Mouse (Mus musculus) small intestine, adult 10 weeks (tissue): Measurements from ENCODE around the gene Sh2d3c. TPM values are rescaled to one million over a fixed set of nuclear protein-coding genes. Genes with fewer than 3 reads are reported as not detected.

Experiments used
- polyA plus RNA-seq: library from polyadenylated mRNA; stranded (reverse); fragments of 350-450 nt; fragmentation: Illumina TruSeq; extraction: RNeasy Lipid Tissue Mini Kit (QIAGEN cat#74804); gene quantifications from one replicate; pipeline ENCODE4 v1.2.3, GENCODE M21; 2014; ENCODE audit warnings: low replicate concordance

Gene Sh2d3c
- 0.19 TPM for polyA plus RNA-seq

GRCm38 (mm10) chr2:32720681-32721229, at the start of gene Sh2d3c:
Gene Sh2d3c (plus strand): TSS chr2:32721055.

GRCm38 (mm10) chr2:32704021-32704421, 16.8 kb upstream of the Sh2d3c start, which contains the start of gene Fpgs:
Gene Fpgs (minus strand): TSS chr2:32704145.

GRCm38 (mm10) chr2:32712934-32713817, 7.7 kb upstream of the Sh2d3c start, which contains the start of gene Cdk9:
Gene Cdk9 (minus strand): TSS chr2:32713076.

GRCm38 (mm10) chr2:32740916-32741272, 20.0 kb downstream of the Sh2d3c start, which contains the start of gene 6330409D20Rik:
Gene 6330409D20Rik (minus strand): TSS chr2:32741016.

GRCm38 (mm10) chr2:32757056-32757845, 36.4 kb downstream of the Sh2d3c start, which contains the start of gene Tor2a:
Gene Tor2a (plus strand): TSS chr2:32757234.

GRCm38 (mm10) chr2:32775359-32776074, 54.7 kb downstream of the Sh2d3c start, which contains the start of the genes Ttc16 and Ptrh1:
Gene Ttc16 (minus strand): TSS chr2:32775633.
Gene Ptrh1 (plus strand): TSS chr2:32775786.

GRCm38 (mm10) chr2:32784048-32784681, 63.3 kb downstream of the Sh2d3c start, which contains the start of gene Cfap157:
Gene Cfap157 (minus strand): TSS chr2:32784428.

Other genes starting within 250 kb of the Sh2d3c start
- gene Fam102a, start 185.7 kb upstream of the Sh2d3c start, polyA plus RNA-seq, result 15.2 TPM
- 2.4 TPM for gene Dpm2, start 150.2 kb upstream of the Sh2d3c start, polyA plus RNA-seq
- not detected for gene Pip5kl1, start 146.3 kb upstream of the Sh2d3c start, polyA plus RNA-seq
- not detected for gene 9430097D07Rik, start 145.4 kb upstream of the Sh2d3c start, polyA plus RNA-seq
- 0.59 TPM for gene St6galnac4, start 134.0 kb upstream of the Sh2d3c start, polyA plus RNA-seq
- 0.30 TPM for gene St6galnac6, start 121.3 kb upstream of the Sh2d3c start, polyA plus RNA-seq
- gene Ak1, start 99.3 kb upstream of the Sh2d3c start, polyA plus RNA-seq, result 0.33 TPM
- 0.11 TPM for gene Eng, start 74.5 kb upstream of the Sh2d3c start, polyA plus RNA-seq
- gene Fpgs, start 16.9 kb upstream of the Sh2d3c start, polyA plus RNA-seq, result not detected
- 31.9 TPM for gene Cdk9, start 8.0 kb upstream of the Sh2d3c start, polyA plus RNA-seq
- not detected for gene 6330409D20Rik, start 20.0 kb downstream of the Sh2d3c start, polyA plus RNA-seq
- 1.3 TPM for gene Tor2a, start 36.2 kb downstream of the Sh2d3c start, polyA plus RNA-seq
- 0.41 TPM for gene Ttc16, start 54.6 kb downstream of the Sh2d3c start, polyA plus RNA-seq
- 0.82 TPM for gene Ptrh1, start 54.7 kb downstream of the Sh2d3c start, polyA plus RNA-seq
- not detected for gene Cfap157, start 63.4 kb downstream of the Sh2d3c start, polyA plus RNA-seq
- 2.4 TPM for gene Stxbp1, start 126.2 kb downstream of the Sh2d3c start, polyA plus RNA-seq
- gene Fam129b, start 155.1 kb downstream of the Sh2d3c start, polyA plus RNA-seq, result 0.15 TPM
- 102 TPM for gene Rpl12, start 240.5 kb downstream of the Sh2d3c start, polyA plus RNA-seq
- 2.8 TPM for gene Lrsam1, start 240.6 kb downstream of the Sh2d3c start, polyA plus RNA-seq